Mouse (Mus musculus) liver, embryonic 11.5 days (tissue): Measurements from ENCODE around the gene Pga5. TPM values are rescaled to one million over a fixed set of nuclear protein-coding genes. Genes with fewer than 3 reads are reported as not detected.
A peak's percentile ranks its signal among the peaks of the same experiment; 100 is the strongest.

Source experiments
- ATAC-seq: fragments of 200-750 bp; cut with Nextera tagmentation; replicated peaks from 2 replicates; pipeline ENCODE4 v1.8.0; 2017; ENCODE audit warnings: moderate number of reproducible peaks, mild to moderate bottlenecking, moderate TSS enrichment, moderate library complexity; ENCODE audit not compliant: low FRiP score
- DNase-seq: peaks from one replicate; pipeline ENCODE4 v3.0.0-alpha.2; 2017; ENCODE audit warnings: low spot score
- H3K27ac ChIP-seq: fragments of 300-500 bp; sonication (generic); 2 replicates; pipeline ENCODE4 v1.5.1; 2014; ENCODE audit warnings: mild to moderate bottlenecking, low read depth, low read length, control low read depth
- H3K27me3 ChIP-seq: fragments of 300-500 bp; sonication (generic); replicated peaks from 2 replicates; pipeline ENCODE4 v1.6.1; 2014; ENCODE audit warnings: low read length, mixed read lengths; ENCODE audit not compliant: control insufficient read depth, insufficient read depth
- H3K36me3 ChIP-seq: fragments of 300-500 bp; sonication (generic); 2 replicates; pipeline ENCODE4 v1.6.1; 2014; ENCODE audit warnings: mild to moderate bottlenecking, low read length, moderate library complexity, mixed read lengths; ENCODE audit not compliant: control insufficient read depth, insufficient read depth
- H3K4me1 ChIP-seq: fragments of 300-500 bp; sonication (generic); replicated peaks from 2 replicates; pipeline ENCODE4 v1.6.1; 2014; ENCODE audit warnings: low read length, mixed read lengths; ENCODE audit not compliant: control insufficient read depth, insufficient read depth
- H3K4me2 ChIP-seq: fragments of 300-500 bp; sonication (generic); 2 replicates; pipeline ENCODE4 v1.6.1; 2014; ENCODE audit warnings: mild to moderate bottlenecking, control low read depth, moderate library complexity
- H3K4me3 ChIP-seq: fragments of 300-500 bp; sonication (generic); 2 replicates; pipeline ENCODE4 v1.5.1; 2014; ENCODE audit warnings: low read depth, low read length, control low read depth
- H3K9ac ChIP-seq: fragments of 300-500 bp; sonication (generic); 2 replicates; pipeline ENCODE4 v1.6.1; 2014; ENCODE audit warnings: low read depth, low read length, control low read depth
- H3K9me3 ChIP-seq: fragments of 300-500 bp; sonication (generic); 2 replicates; pipeline ENCODE4 v1.6.1; 2016; ENCODE audit warnings: low read length, inconsistent platforms, mixed read lengths; ENCODE audit not compliant: control insufficient read depth
- WGBS: fragments of 180-500 bp; shearing (Covaris S2); extraction: QIAGEN DNeasy Blood & Tissue Kit; methylation state at CpG from one replicate; pipeline ENCODE4 v1.1.7; 2014; 5-methylcytosine and 5-hydroxymethylcytosine counted together
- polyA plus RNA-seq: library from polyadenylated mRNA; unstranded; fragments of >200 nt; fragmentation: Nextera tagmentation; extraction: Ambion mirVana; gene quantifications from 2 replicates; pipeline ENCODE4 v1.2.1, GENCODE M21; 2014

Gene Pga5
- polyA plus RNA-seq, result not detected in 2 replicates

DNA sequence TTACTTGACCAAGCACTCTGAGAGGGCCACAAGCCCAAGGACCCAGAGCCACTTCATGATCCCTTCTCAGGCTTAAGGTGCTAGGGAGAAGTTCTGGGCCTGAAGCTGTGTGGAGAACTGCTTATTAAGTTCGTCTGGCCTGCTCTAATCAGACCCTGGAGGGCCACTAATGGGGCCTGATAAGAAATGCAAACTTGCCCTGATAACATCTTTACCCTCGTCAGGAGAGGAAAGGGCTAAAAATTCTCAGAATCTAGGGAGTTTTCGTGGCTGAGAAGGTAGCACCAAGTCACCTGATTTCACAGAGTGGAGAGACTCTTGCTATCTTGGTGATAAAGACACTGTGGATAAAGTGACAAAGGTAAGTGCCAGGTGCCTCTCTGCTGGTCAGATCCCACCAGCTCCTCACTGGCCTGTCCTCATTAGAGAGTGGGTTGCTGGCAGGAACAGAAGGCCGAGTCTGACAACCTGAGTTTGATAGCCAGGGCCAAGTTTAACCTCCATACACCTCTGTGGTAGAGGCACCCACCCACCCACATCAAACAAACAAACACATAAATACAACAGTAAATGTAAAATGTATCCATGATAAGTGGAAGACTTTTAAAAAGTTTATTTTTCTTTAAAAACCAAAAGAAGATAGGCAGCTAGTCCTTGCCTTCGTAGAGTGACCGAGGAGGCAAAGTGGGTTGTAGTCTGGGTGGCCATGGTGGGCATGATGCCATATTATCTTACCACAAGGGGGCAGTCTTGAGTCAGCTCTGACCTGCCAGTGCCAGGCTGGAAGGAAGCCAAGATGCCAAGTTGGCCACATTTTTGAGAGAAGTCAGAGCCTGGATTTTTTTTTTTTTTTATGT lies at the start of gene Pga5:
Gene Pga5 (minus strand): TSS at position 157 of the 857 bp plus-strand sequence.
- Histone ChIP-seq H3K4me1 (peaks cover 5% of the 10 kb centered on the region; the same call in 1 of the 2 replicates), H3K27ac (no peak within 1 kb of the TSS), H3K27me3 (no peaks in the 10 kb centered on the region), H3K9me3 (no peaks in the 10 kb centered on the region), H3K36me3 (no peaks in the 10 kb centered on the region), H3K4me3 (no peak within 1 kb of the TSS), H3K4me2 (no peak within 1 kb of the TSS), H3K9ac (no peak within 1 kb of the TSS)
- WGBS, result 24% methylated on average over 6 of the region's 6 CpGs
- DNase-seq (peak; percentile 50), ATAC-seq (peak; percentile 68; the same call in 1 of the 2 replicates)

DNA sequence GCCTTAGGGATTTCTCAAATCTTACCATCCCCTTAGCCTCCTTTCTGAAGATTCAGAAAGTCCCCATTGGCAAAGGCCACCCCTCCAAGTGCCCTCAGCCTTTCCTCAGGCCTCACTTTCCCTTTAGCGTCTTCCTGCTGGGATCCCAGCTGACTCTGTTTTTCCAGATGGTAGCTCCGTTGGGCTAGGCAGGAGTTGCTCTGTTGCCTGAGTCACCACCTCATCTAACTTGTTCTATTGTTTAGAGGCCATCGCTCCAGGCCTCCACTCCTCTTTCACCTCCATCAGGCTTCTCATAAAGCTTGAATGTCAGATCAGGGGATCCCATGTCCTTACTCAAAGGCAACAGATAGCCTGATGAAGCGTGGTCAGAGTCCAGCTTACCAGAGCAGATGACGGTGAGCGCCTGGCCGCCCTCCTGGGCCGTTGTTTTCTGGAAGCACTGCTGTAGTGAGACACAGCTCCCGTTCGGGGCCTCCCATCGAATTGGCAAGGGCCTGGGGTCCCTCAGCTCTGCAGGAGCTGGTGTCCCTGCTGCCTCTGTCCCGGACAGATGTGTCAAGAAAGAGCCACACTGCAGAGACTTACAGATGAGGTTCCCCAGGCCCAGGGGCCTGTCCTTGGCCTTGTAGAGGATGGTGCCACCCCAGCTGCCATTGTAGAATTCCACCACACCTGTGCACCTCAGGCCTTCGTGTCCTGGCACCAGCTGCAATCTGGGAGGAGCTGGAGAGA lies 46.9 kb upstream of the Pga5 start:
- no peak overlapping the region for H3K27ac ChIP-seq
- 73% methylated on average over 13 of the region's 13 CpGs for WGBS

GRCm38 (mm10) chr19:10723649-10724048 lies 45.8 kb upstream of the Pga5 start:
- 39% methylated on average over 5 of the region's 5 CpGs for WGBS
- no peaks in the 10 kb centered on the region for H3K9me3 ChIP-seq
- H3K4me2 ChIP-seq, result no peak overlapping the region
- H3K4me1 ChIP-seq, result no peaks in the 10 kb centered on the region
- ATAC-seq, result no peak
- no peak overlapping the region for H3K9ac ChIP-seq
- no peak overlapping the region for H3K27ac ChIP-seq
- no peak for DNase-seq
- H3K4me3 ChIP-seq, result no peak overlapping the region
- H3K27me3 ChIP-seq, result peaks cover 6% of the 10 kb centered on the region; the same call in 1 of the 2 replicates
- no peaks in the 10 kb centered on the region for H3K36me3 ChIP-seq

More for the DNA sequence above, 46.9 kb upstream of the Pga5 start:
- peaks cover 6% of the 10 kb centered on the region; the same call in 1 of the 2 replicates for H3K27me3 ChIP-seq
- H3K36me3 ChIP-seq, result no peaks in the 10 kb centered on the region
- H3K4me3 ChIP-seq, result no peak overlapping the region
- no peak overlapping the region for H3K9ac ChIP-seq
- no peaks in the 10 kb centered on the region for H3K4me1 ChIP-seq
- DNase-seq, result no peak
- ATAC-seq, result no peak
- no peak overlapping the region for H3K4me2 ChIP-seq
- no peaks in the 10 kb centered on the region for H3K9me3 ChIP-seq

DNA sequence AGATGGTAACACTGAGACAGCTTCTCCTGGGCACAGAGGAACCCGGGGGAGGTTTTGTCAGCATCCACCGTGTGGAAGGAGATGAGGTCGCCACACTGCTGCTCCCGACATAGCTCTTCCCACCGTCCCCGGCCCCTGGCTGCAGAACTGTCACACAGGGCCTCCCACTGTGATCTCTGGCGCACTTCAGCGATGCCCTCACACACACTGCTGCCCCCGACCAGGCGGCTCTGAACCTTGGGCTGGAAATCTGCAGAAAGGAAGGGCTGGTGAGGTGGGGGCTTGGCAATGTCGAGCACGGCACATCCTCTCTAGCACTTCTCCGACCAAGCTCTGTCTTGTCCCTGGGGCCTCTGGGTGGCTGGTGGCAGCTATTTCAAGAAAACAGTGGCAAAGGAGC lies 45.2 kb upstream of the Pga5 start:
- Histone ChIP-seq H3K9me3 (no peaks in the 10 kb centered on the region), H3K36me3 (no peaks in the 10 kb centered on the region), H3K4me1 (no peaks in the 10 kb centered on the region), H3K27ac (no peak overlapping the region), H3K9ac (no peak overlapping the region), H3K4me2 (no peak overlapping the region), H3K27me3 (peaks cover 6% of the 10 kb centered on the region; the same call in 1 of the 2 replicates), H3K4me3 (no peak overlapping the region)
- no peak for ATAC-seq
- WGBS, result 21% methylated on average over 13 of the region's 13 CpGs
- DNase-seq, result no peak

- no peak overlapping the region for H3K27ac ChIP-seq
- no peak overlapping the region for H3K9ac ChIP-seq
- H3K4me1 ChIP-seq, result no peaks in the 10 kb centered on the region
- ATAC-seq (no peak), DNase-seq (no peak)
- peaks cover 6% of the 10 kb centered on the region; the same call in 1 of the 2 replicates for H3K27me3 ChIP-seq
- H3K9me3 ChIP-seq, result no peaks in the 10 kb centered on the region
- no peak overlapping the region for H3K4me3 ChIP-seq
- WGBS, result 30% methylated on average over 5 of the region's 5 CpGs
- no peaks in the 10 kb centered on the region for H3K36me3 ChIP-seq
- no peak overlapping the region for H3K4me2 ChIP-seq
Measured at GRCm38 (mm10) chr19:10721064-10721463, 43.2 kb upstream of the Pga5 start.

DNA sequence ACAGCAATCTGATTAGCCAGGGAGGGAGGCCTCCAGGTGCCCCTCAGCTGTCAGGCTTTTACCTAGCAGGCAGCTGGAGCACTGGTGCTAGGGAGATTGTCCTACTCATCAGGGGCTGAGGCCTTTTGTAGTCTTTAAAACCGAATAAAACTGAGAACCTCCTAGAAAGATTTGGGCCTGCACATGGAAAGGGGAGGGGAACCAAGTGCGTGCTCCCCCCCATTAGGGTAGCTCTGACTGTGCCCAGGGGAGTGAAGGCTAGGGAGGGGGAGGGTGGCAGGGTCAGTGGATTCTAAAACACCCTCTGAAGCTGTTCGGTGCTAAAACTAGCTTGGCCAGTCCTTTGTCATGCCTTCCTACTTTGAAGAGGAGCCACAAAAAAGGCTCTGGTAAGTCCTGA lies 42.7 kb upstream of the Pga5 start:
- no peaks in the 10 kb centered on the region for H3K9me3 ChIP-seq
- H3K36me3 ChIP-seq, result no peaks in the 10 kb centered on the region
- H3K4me3 ChIP-seq, result no peak overlapping the region
- H3K4me2 ChIP-seq, result no peak overlapping the region
- no peak overlapping the region for H3K9ac ChIP-seq
- H3K27ac ChIP-seq, result no peak overlapping the region
- DNase-seq, result no peak
- WGBS, result 35% methylated on average over 3 of the region's 3 CpGs
- H3K4me1 ChIP-seq, result no peaks in the 10 kb centered on the region
- peaks cover 6% of the 10 kb centered on the region; the same call in 1 of the 2 replicates for H3K27me3 ChIP-seq
- ATAC-seq, result no peak

GRCm38 (mm10) chr19:10719751-10720150 lies 41.9 kb upstream of the Pga5 start:
- no peaks in the 10 kb centered on the region for H3K36me3 ChIP-seq
- H3K9ac ChIP-seq, result no peak overlapping the region
- WGBS, result 50% methylated on average over 2 of the region's 2 CpGs
- no peaks in the 10 kb centered on the region for H3K9me3 ChIP-seq
- no peak overlapping the region for H3K4me2 ChIP-seq
- peaks cover 6% of the 10 kb centered on the region; the same call in 1 of the 2 replicates for H3K27me3 ChIP-seq
- ATAC-seq (no peak), DNase-seq (no peak)
- H3K4me1 ChIP-seq, result no peaks in the 10 kb centered on the region
- H3K4me3 ChIP-seq, result no peak overlapping the region
- H3K27ac ChIP-seq, result no peak overlapping the region

DNA sequence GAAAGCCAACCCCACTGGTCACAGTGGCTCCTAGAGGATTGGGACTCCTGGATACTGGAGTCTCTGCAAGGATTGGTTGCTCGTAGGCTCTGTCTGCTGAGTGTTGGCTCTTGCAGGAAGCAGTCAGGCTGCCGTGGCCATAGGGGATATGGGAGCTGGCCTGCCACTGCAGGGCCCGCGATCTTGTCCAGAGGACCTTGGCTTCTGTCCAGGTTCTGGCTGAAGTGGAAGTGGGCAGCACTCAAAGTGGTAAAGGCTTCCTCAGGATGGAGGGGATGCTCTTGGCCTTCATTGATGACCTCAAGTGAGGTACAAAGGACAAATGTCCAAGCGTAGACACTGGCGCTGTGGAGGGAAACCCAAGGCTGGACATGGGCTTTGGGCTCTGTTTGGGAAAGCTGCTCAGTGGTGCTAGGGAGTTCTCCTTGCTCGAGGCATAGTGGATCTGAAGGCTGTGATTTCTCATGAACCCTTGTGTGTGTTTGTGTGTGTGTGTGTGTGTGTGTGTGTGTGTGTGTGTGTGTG lies 40.4 kb upstream of the Pga5 start:
- Histone ChIP-seq H3K4me2 (no peak overlapping the region), H3K27ac (no peak overlapping the region), H3K36me3 (peaks cover 2% of the 10 kb centered on the region; the same call in 1 of the 2 replicates), H3K27me3 (0 out of 2 replicates have a peak, but pooled peaks cover 6% of the 10 kb centered on the region), H3K4me3 (no peak overlapping the region), H3K9ac (no peak overlapping the region), H3K4me1 (no peaks in the 10 kb centered on the region), H3K9me3 (no peaks in the 10 kb centered on the region)
- ATAC-seq (no peak), DNase-seq (no peak)
- 71% methylated on average over 7 of the region's 7 CpGs for WGBS
